Mouse (Mus musculus) megakaryocyte, embryonic 14.5 days (primary cell): ENCODE data around the gene Stab2.

ENCODE experiments used
- FLI1 ChIP-seq: IDR thresholded peaks from 2 replicates; pipeline ENCODE4 v1.6.1; 2012; ENCODE audit warnings: low read length, inconsistent platforms, mixed read lengths
- GATA1 ChIP-seq: IDR thresholded peaks from 3 replicates; pipeline ENCODE4 v1.6.1; 2012; ENCODE audit warnings: mixed read lengths, low read length, inconsistent platforms, borderline replicate concordance

DNA sequence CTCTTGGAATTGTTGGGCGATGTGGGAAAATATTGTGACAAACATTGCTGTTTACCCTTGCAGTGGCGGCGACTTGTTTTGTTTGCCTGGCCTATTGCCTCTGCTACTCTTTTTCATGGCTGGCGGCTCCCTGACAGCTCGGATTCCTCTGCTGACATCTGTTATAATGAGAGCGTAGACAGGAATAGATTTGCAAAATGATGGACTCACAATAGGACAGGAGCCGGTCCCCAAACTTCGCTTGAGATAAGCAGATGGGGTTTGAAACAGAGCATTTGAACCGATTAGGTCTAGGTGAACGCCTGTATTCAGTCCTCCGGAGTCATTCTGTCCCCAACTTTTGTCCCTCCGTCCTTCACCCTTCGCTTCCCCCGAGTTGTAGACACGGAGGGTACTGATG, 28.0 kb upstream of the Stab2 start:
- TF ChIP-seq GATA1 (no peak), FLI1 (no peak)
